Mouse (Mus musculus) intestine, postnatal 0 days (tissue): ENCODE measurements around the gene Cdh9. TPM values are rescaled to one million over a fixed set of nuclear protein-coding genes. Genes with fewer than 3 reads are reported as not detected.

ENCODE experiments used
- ATAC-seq: fragments of 200-750 bp; cut with Nextera tagmentation; 2 replicates; pipeline ENCODE4 v1.8.0; 2017; ENCODE audit warnings: mild to moderate bottlenecking, moderate TSS enrichment, moderate library complexity
- H3K27ac ChIP-seq: fragments of 300-500 bp; sonication (generic); 2 replicates; pipeline ENCODE4 v1.5.1; 2014; ENCODE audit warnings: mild to moderate bottlenecking, low read depth, low read length, moderate library complexity
- H3K27me3 ChIP-seq: fragments of 300-500 bp; sonication (generic); replicated peaks from 2 replicates; pipeline ENCODE4 v1.6.1; 2014; ENCODE audit warnings: low read length, mixed read lengths; ENCODE audit not compliant: control insufficient read depth, insufficient read depth
- H3K36me3 ChIP-seq: fragments of 300-500 bp; sonication (generic); 2 replicates; pipeline ENCODE4 v1.6.1; 2014; ENCODE audit warnings: mild to moderate bottlenecking, moderate library complexity; ENCODE audit not compliant: control insufficient read depth, insufficient read depth
- H3K4me1 ChIP-seq: fragments of 300-500 bp; sonication (generic); replicated peaks from 2 replicates; pipeline ENCODE4 v1.6.1; 2014; ENCODE audit warnings: antibody characterized with exemption, low read length, mixed read lengths; ENCODE audit not compliant: control insufficient read depth, insufficient read depth
- H3K4me2 ChIP-seq: fragments of 300-500 bp; sonication (generic); replicated peaks from 2 replicates; pipeline ENCODE4 v1.6.1; 2014; ENCODE audit warnings: low read depth, mild to moderate bottlenecking, moderate library complexity
- H3K4me3 ChIP-seq: fragments of 300-500 bp; sonication (generic); 2 replicates; pipeline ENCODE4 v1.5.1; 2014; ENCODE audit warnings: low read depth, low read length
- H3K9ac ChIP-seq: fragments of 300-500 bp; sonication (generic); 2 replicates; pipeline ENCODE4 v1.6.1; 2014; ENCODE audit warnings: mild to moderate bottlenecking, low read depth, low read length
- H3K9me3 ChIP-seq: fragments of 300-500 bp; sonication (generic); 2 replicates; pipeline ENCODE4 v1.6.1; 2016; ENCODE audit warnings: mixed run types; ENCODE audit not compliant: control insufficient read depth
- CTCF ChIP-seq: sonication (generic); IDR thresholded peaks from 2 replicates; pipeline ENCODE4 v1.5.1; 2016; ENCODE audit warnings: low read depth, mild to moderate bottlenecking, control low read depth, antibody characterized with exemption, moderate library complexity
- WGBS: fragments of 180-500 bp; shearing (Covaris S2); extraction: QIAGEN DNeasy Blood & Tissue Kit; methylation state at CpG from one replicate; pipeline ENCODE4 v1.1.7; 2014; 5-methylcytosine and 5-hydroxymethylcytosine counted together
- polyA plus RNA-seq: library from polyadenylated mRNA; unstranded; fragments of >200 nt; fragmentation: Nextera tagmentation; extraction: Ambion mirVana; gene quantifications from 2 replicates; pipeline ENCODE4 v1.2.1, GENCODE M21; 2015

Cdh9 gene
- polyA plus RNA-seq, 1 experiment from 2014 or later: 0.56 TPM

- TF ChIP-seq CTCF: no peak
- H3K36me3 ChIP-seq: no peaks in the 10 kb centered on the region
- H3K27ac ChIP-seq: no peak overlapping the region
- H3K9me3 ChIP-seq: no peaks in the 10 kb centered on the region
- H3K4me3 ChIP-seq: no peak overlapping the region
- H3K4me1 ChIP-seq: no peaks in the 10 kb centered on the region
- H3K4me2 ChIP-seq: no peak overlapping the region
- WGBS: 75% methylated on average over 1 of the region's 1 CpGs
- no peak overlapping the region for H3K9ac ChIP-seq
- H3K27me3 ChIP-seq: no peaks in the 10 kb centered on the region
- ATAC-seq: no peak
Observed at GRCm38 (mm10) chr15:16896674-16897073, 168.1 kb downstream of the Cdh9 start.
